Comparison of ENCODE assay signal across 20 mouse cellular contexts in genomic region chr5:144643438-144643837, GRCm38 (mm10).
DNase-seq lines count a peak whose midpoint lies in the region; ATAC-seq lines count a peak whose summit lies in the region.
"Had no signal": no experiment of that assay in that cellular context is flagged by ENCODE, and none has a peak within 500 bp of the region (broad histone marks: within the 10 kb centered on the region; RNA-seq: fewer than 3 reads in every experiment).

No protein-coding gene starts in this region.

- no peaks in the 10 kb centered on the region for H3K27me3 ChIP-seq in embryonic facial prominence, embryonic 13.5 days
- H3K27me3 ChIP-seq in embryonic facial prominence, embryonic 10.5 days (replicated peaks; ENCODE audit: low read depth, poor library complexity, severe bottlenecking), result no peaks in the 10 kb centered on the region
- H3K27me3 ChIP-seq in kidney, embryonic 16.5 days (ENCODE audit: insufficient read depth, low read length), result no peaks in the 10 kb centered on the region
- no peaks in the 10 kb centered on the region for H3K27me3 ChIP-seq in neural tube, embryonic 13.5 days
- no peaks in the 10 kb centered on the region for H3K27me3 ChIP-seq in neural tube, embryonic 15.5 days (replicated peaks)
- H3K27me3 ChIP-seq: CH12.LX; forebrain, embryonic 13.5 days; heart, embryonic 12.5 days; Patski had no signal

- ATAC-seq in embryonic facial prominence, embryonic 13.5 days (ENCODE audit: insufficient number of reproducible peaks, insufficient read depth, low FRiP score, low TSS enrichment, low read depth), result no peak
- ATAC-seq in kidney, embryonic 16.5 days (ENCODE audit: low FRiP score, low TSS enrichment), result peak; percentile 80
- no peak for ATAC-seq in neural tube, embryonic 13.5 days (ENCODE audit: low read depth)
- ATAC-seq in neural tube, embryonic 15.5 days (ENCODE audit: low FRiP score), result no peak
- ATAC-seq: activated CD4-positive, CD25-positive, alpha-beta regulatory T cell, adult 4 months; forebrain, embryonic 13.5 days; forebrain, postnatal 0 days; Patski had no signal

- 27% methylated on average over 2 of the region's 2 CpGs for WGBS in embryonic facial prominence, embryonic 13.5 days
- WGBS in embryonic facial prominence, embryonic 10.5 days, result 39% methylated on average over 2 of the region's 2 CpGs
- WGBS in kidney, embryonic 16.5 days, result 27% methylated on average over 2 of the region's 2 CpGs
- 49% methylated on average over 2 of the region's 2 CpGs for WGBS in neural tube, embryonic 13.5 days
- WGBS in neural tube, embryonic 15.5 days, result 44% methylated on average over 2 of the region's 2 CpGs

- H3K36me3 ChIP-seq in embryonic facial prominence, embryonic 13.5 days, result no peaks in the 10 kb centered on the region
- H3K36me3 ChIP-seq in embryonic facial prominence, embryonic 10.5 days (replicated peaks), result no peaks in the 10 kb centered on the region
- no peaks in the 10 kb centered on the region for H3K36me3 ChIP-seq in kidney, embryonic 16.5 days (ENCODE audit: insufficient read depth, low read length)
- H3K36me3 ChIP-seq in neural tube, embryonic 13.5 days, result no peaks in the 10 kb centered on the region
- H3K36me3 ChIP-seq in neural tube, embryonic 15.5 days, result no peaks in the 10 kb centered on the region
- H3K36me3 ChIP-seq: heart, embryonic 12.5 days; hindbrain, embryonic 10.5 days had no signal

- H3K27ac ChIP-seq in embryonic facial prominence, embryonic 13.5 days, result no peak overlapping the region
- no peak overlapping the region for H3K27ac ChIP-seq in embryonic facial prominence, embryonic 10.5 days (replicated peaks)
- H3K27ac ChIP-seq in kidney, embryonic 16.5 days (ENCODE audit: low read length), result no peak overlapping the region
- H3K27ac ChIP-seq in neural tube, embryonic 13.5 days (replicated peaks), result 0 out of 2 replicates have a peak overlapping the region, but pooled peaks have one; percentile 42
- H3K27ac ChIP-seq in neural tube, embryonic 15.5 days (replicated peaks), result no peak overlapping the region
- H3K27ac ChIP-seq: forebrain, embryonic 13.5 days; gastrocnemius, adult 2 months; hindbrain, embryonic 10.5 days; hindbrain, embryonic 14.5 days had no signal

- H3K4me1 ChIP-seq in embryonic facial prominence, embryonic 13.5 days, result peaks cover 6% of the 10 kb centered on the region; the same call in 1 of the 2 replicates
- peaks cover 22% of the 10 kb centered on the region for H3K4me1 ChIP-seq in embryonic facial prominence, embryonic 10.5 days
- no peaks in the 10 kb centered on the region; the same call in 1 of the 2 replicates for H3K4me1 ChIP-seq in kidney, embryonic 16.5 days (ENCODE audit: insufficient read depth, low read length)
- peaks cover 33% of the 10 kb centered on the region for H3K4me1 ChIP-seq in neural tube, embryonic 13.5 days (replicated peaks)
- H3K4me1 ChIP-seq in neural tube, embryonic 15.5 days, result peaks cover 27% of the 10 kb centered on the region
- H3K4me1 ChIP-seq: heart, embryonic 12.5 days had no signal

- H3K9me3 ChIP-seq in embryonic facial prominence, embryonic 13.5 days, result no peaks in the 10 kb centered on the region
- H3K9me3 ChIP-seq in embryonic facial prominence, embryonic 10.5 days, result no peaks in the 10 kb centered on the region
- H3K9me3 ChIP-seq in kidney, embryonic 16.5 days (ENCODE audit: low read length), result no peaks in the 10 kb centered on the region
- H3K9me3 ChIP-seq in neural tube, embryonic 13.5 days, result no peaks in the 10 kb centered on the region
- no peaks in the 10 kb centered on the region for H3K9me3 ChIP-seq in neural tube, embryonic 15.5 days (replicated peaks)
- H3K9me3 ChIP-seq: forebrain, embryonic 13.5 days; heart, embryonic 12.5 days; hindbrain, embryonic 10.5 days had no signal

- DNase-seq in embryonic facial prominence, embryonic 10.5 days (ENCODE audit: low spot score), result no peak
- DNase-seq in kidney, adult 8-10 months, result no peak
- DNase-seq in frontal cortex, postnatal 10 days (ENCODE audit: low spot score in 2 of 2), result no peak
- DNase-seq: cerebellum, adult 18-20 months; cerebellum, adult 9-11 months; cerebellum, postnatal 36 days; forebrain, postnatal 0 days; gastrocnemius, adult 2 months; gastrocnemius, postnatal 25 days had no signal

- H3K4me2 ChIP-seq in embryonic facial prominence, embryonic 13.5 days, result no peak overlapping the region
- H3K4me2 ChIP-seq in kidney, embryonic 16.5 days (replicated peaks; ENCODE audit: low read depth, low read length), result no peak overlapping the region
- no peak overlapping the region for H3K4me2 ChIP-seq in neural tube, embryonic 13.5 days
- H3K4me2 ChIP-seq in neural tube, embryonic 15.5 days, result no peak overlapping the region
- H3K4me2 ChIP-seq: forebrain, embryonic 13.5 days; heart, embryonic 12.5 days; hindbrain, embryonic 14.5 days had no signal

- H3K9ac ChIP-seq in embryonic facial prominence, embryonic 13.5 days, result 0 out of 2 replicates have a peak overlapping the region, but pooled peaks have one; percentile 21
- no peak overlapping the region for H3K9ac ChIP-seq in kidney, embryonic 16.5 days (replicated peaks; ENCODE audit: low read length)
- H3K9ac ChIP-seq in neural tube, embryonic 13.5 days, result no peak overlapping the region
- no peak overlapping the region for H3K9ac ChIP-seq in neural tube, embryonic 15.5 days (replicated peaks)
- H3K9ac ChIP-seq: forebrain, embryonic 13.5 days; forebrain, postnatal 0 days; heart, embryonic 12.5 days; hindbrain, embryonic 14.5 days had no signal

- no peak overlapping the region for H3K4me3 ChIP-seq in embryonic facial prominence, embryonic 13.5 days
- no peak overlapping the region for H3K4me3 ChIP-seq in embryonic facial prominence, embryonic 10.5 days
- no peak overlapping the region for H3K4me3 ChIP-seq in kidney, embryonic 16.5 days (ENCODE audit: low read length)
- no peak overlapping the region for H3K4me3 ChIP-seq in neural tube, embryonic 13.5 days
- H3K4me3 ChIP-seq in neural tube, embryonic 15.5 days (replicated peaks), result no peak overlapping the region
- H3K4me3 ChIP-seq: forebrain, embryonic 13.5 days; gastrocnemius, adult 2 months; heart, embryonic 12.5 days; hindbrain, embryonic 10.5 days had no signal
